Mouse (Mus musculus) megakaryocyte, embryonic 14.5 days (primary cell): ENCODE data around the gene 4931429L15Rik.

Experiments used
- FLI1 ChIP-seq: IDR thresholded peaks from 2 replicates; pipeline ENCODE4 v1.6.1; 2012; ENCODE audit warnings: low read length, inconsistent platforms, mixed read lengths
- GATA1 ChIP-seq: IDR thresholded peaks from 3 replicates; pipeline ENCODE4 v1.6.1; 2012; ENCODE audit warnings: mixed read lengths, low read length, inconsistent platforms, borderline replicate concordance

- TF ChIP-seq GATA1 = no peak
- no peak for TF ChIP-seq FLI1
These were observed 37.0 kb downstream of the 4931429L15Rik start, which contains the start of gene Bud13 for GRCm38 (mm10) chr9:46282631-46283436.
